Mouse (Mus musculus) neural tube, embryonic 11.5 days (tissue): ENCODE data around the gene Cacna1c. TPM values are rescaled to one million over a fixed set of nuclear protein-coding genes. Genes with fewer than 3 reads are reported as not detected.

ENCODE experiments used
- ATAC-seq: fragments of 200-750 bp; cut with Nextera tagmentation; 2 replicates; pipeline ENCODE4 v1.8.0; 2017; ENCODE audit warnings: moderate number of reproducible peaks, mild to moderate bottlenecking, moderate TSS enrichment, moderate library complexity; ENCODE audit not compliant: insufficient read depth, low FRiP score, low TSS enrichment
- DNase-seq: peaks from one replicate; pipeline ENCODE4 v3.0.0-alpha.2; 2015; ENCODE audit warnings: low spot score
- H3K27ac ChIP-seq: fragments of 300-500 bp; sonication (generic); 2 replicates; pipeline ENCODE4 v1.5.1; 2014; ENCODE audit warnings: low read depth, mild to moderate bottlenecking, low read length
- H3K27me3 ChIP-seq: fragments of 300-500 bp; sonication (generic); 2 replicates; pipeline ENCODE4 v1.6.1; 2014; ENCODE audit warnings: mild to moderate bottlenecking, low read length, mixed read lengths; ENCODE audit not compliant: control insufficient read depth, insufficient read depth
- H3K36me3 ChIP-seq: fragments of 300-500 bp; sonication (generic); 2 replicates; pipeline ENCODE4 v1.6.1; 2014; ENCODE audit warnings: mild to moderate bottlenecking, low read length, moderate library complexity, mixed read lengths; ENCODE audit not compliant: control insufficient read depth, insufficient read depth
- H3K4me1 ChIP-seq: fragments of 300-500 bp; sonication (generic); 2 replicates; pipeline ENCODE4 v1.6.1; 2014; ENCODE audit warnings: low read length, mixed read lengths; ENCODE audit not compliant: control insufficient read depth, insufficient read depth
- H3K4me2 ChIP-seq: fragments of 300-500 bp; sonication (generic); 2 replicates; pipeline ENCODE4 v1.6.1; 2014; ENCODE audit warnings: low read depth, mild to moderate bottlenecking, moderate library complexity
- H3K4me3 ChIP-seq: fragments of 300-500 bp; sonication (generic); 2 replicates; pipeline ENCODE4 v1.5.1; 2014; ENCODE audit warnings: low read depth, low read length
- H3K9ac ChIP-seq: fragments of 300-500 bp; sonication (generic); 2 replicates; pipeline ENCODE4 v1.6.1; 2014; ENCODE audit warnings: mild to moderate bottlenecking, low read length
- H3K9me3 ChIP-seq: fragments of 300-500 bp; sonication (generic); 2 replicates; pipeline ENCODE4 v1.6.1; 2016; ENCODE audit warnings: low read length; ENCODE audit not compliant: control insufficient read depth
- WGBS: fragments of 180-500 bp; shearing (Covaris S2); extraction: QIAGEN DNeasy Blood & Tissue Kit; methylation state at CpG from one replicate; pipeline ENCODE4 v1.1.7; 2014; 5-methylcytosine and 5-hydroxymethylcytosine counted together
- polyA plus RNA-seq: library from polyadenylated mRNA; unstranded; fragments of >200 nt; fragmentation: Nextera tagmentation; extraction: Ambion mirVana; gene quantifications from 2 replicates; pipeline ENCODE4 v1.2.1, GENCODE M21; 2014

Gene Cacna1c
- polyA plus RNA-seq, 1 experiment from 2014 or later: 3.3 TPM

- Histone ChIP-seq H3K4me2 (no peak overlapping the region), H3K4me1 (no peaks in the 10 kb centered on the region), H3K36me3 (no peaks in the 10 kb centered on the region), H3K9me3 (no peaks in the 10 kb centered on the region), H3K9ac (no peak overlapping the region), H3K4me3 (no peak overlapping the region), H3K27ac (no peak overlapping the region), H3K27me3 (no peaks in the 10 kb centered on the region)
- DNase-seq (no peak), ATAC-seq (no peak)
- 66% methylated on average over 1 of the region's 1 CpGs for WGBS
Measured at GRCm38 (mm10) chr6:118884961-118885360, 311.3 kb downstream of the Cacna1c start.

- H3K9ac ChIP-seq: no peak overlapping the region
- DNase-seq: no peak
- H3K4me3 ChIP-seq: no peak overlapping the region
- H3K27ac ChIP-seq: no peak overlapping the region
- no peaks in the 10 kb centered on the region for H3K4me1 ChIP-seq
- no peaks in the 10 kb centered on the region for H3K9me3 ChIP-seq
- ATAC-seq: no peak
- H3K27me3 ChIP-seq: no peaks in the 10 kb centered on the region
- H3K4me2 ChIP-seq: no peak overlapping the region
- H3K36me3 ChIP-seq: no peaks in the 10 kb centered on the region
- 64% methylated on average over 8 of the region's 8 CpGs for WGBS
Measured at GRCm38 (mm10) chr6:118884073-118884551, 312.1 kb downstream of the Cacna1c start.

GRCm38 (mm10) chr6:118876204-118876603 lies 320.0 kb downstream of the Cacna1c start:
- 67% methylated on average over 2 of the region's 2 CpGs for WGBS

GRCm38 (mm10) chr6:118870241-118870841 lies 325.9 kb downstream of the Cacna1c start:
- no peaks in the 10 kb centered on the region for H3K27me3 ChIP-seq
- H3K4me1 ChIP-seq: no peaks in the 10 kb centered on the region
- no peaks in the 10 kb centered on the region for H3K36me3 ChIP-seq
- no peak overlapping the region for H3K4me3 ChIP-seq
- no peak overlapping the region for H3K9ac ChIP-seq
- ATAC-seq: no peak
- H3K9me3 ChIP-seq: no peaks in the 10 kb centered on the region
- H3K27ac ChIP-seq: no peak overlapping the region
- DNase-seq: no peak
- H3K4me2 ChIP-seq: no peak overlapping the region
- 66% methylated on average over 7 of the region's 7 CpGs for WGBS

More at GRCm38 (mm10) chr6:118876204-118876603, 320.0 kb downstream of the Cacna1c start:
- ATAC-seq (no peak), DNase-seq (no peak)
- no peaks in the 10 kb centered on the region for H3K4me1 ChIP-seq
- no peaks in the 10 kb centered on the region for H3K9me3 ChIP-seq
- no peak overlapping the region for H3K4me2 ChIP-seq
- H3K36me3 ChIP-seq: no peaks in the 10 kb centered on the region
- H3K27ac ChIP-seq: no peak overlapping the region
- no peak overlapping the region for H3K9ac ChIP-seq
- no peak overlapping the region for H3K4me3 ChIP-seq
- H3K27me3 ChIP-seq: no peaks in the 10 kb centered on the region

- no peak overlapping the region for H3K4me3 ChIP-seq
- H3K4me1 ChIP-seq: no peaks in the 10 kb centered on the region
- H3K9ac ChIP-seq: no peak overlapping the region
- no peak overlapping the region for H3K4me2 ChIP-seq
- no peak for ATAC-seq
- no peaks in the 10 kb centered on the region for H3K9me3 ChIP-seq
- no peak for DNase-seq
- H3K27me3 ChIP-seq: no peaks in the 10 kb centered on the region
- H3K36me3 ChIP-seq: no peaks in the 10 kb centered on the region
- no peak overlapping the region for H3K27ac ChIP-seq
- WGBS: 88% methylated on average over 7 of the region's 7 CpGs
Measured at GRCm38 (mm10) chr6:118867384-118867783, 328.8 kb downstream of the Cacna1c start.

GRCm38 (mm10) chr6:118866889-118867288 lies 329.3 kb downstream of the Cacna1c start:
- Histone ChIP-seq H3K9ac (no peak overlapping the region), H3K4me1 (no peaks in the 10 kb centered on the region), H3K4me2 (no peak overlapping the region), H3K27me3 (no peaks in the 10 kb centered on the region), H3K27ac (no peak overlapping the region), H3K4me3 (no peak overlapping the region), H3K9me3 (no peaks in the 10 kb centered on the region), H3K36me3 (no peaks in the 10 kb centered on the region)
- WGBS: 65% methylated on average over 3 of the region's 3 CpGs
- DNase-seq: peak; percentile 3
- ATAC-seq: no peak

- Histone ChIP-seq H3K27me3 (no peaks in the 10 kb centered on the region), H3K9ac (no peak overlapping the region), H3K4me1 (no peaks in the 10 kb centered on the region), H3K36me3 (no peaks in the 10 kb centered on the region), H3K4me3 (no peak overlapping the region), H3K9me3 (no peaks in the 10 kb centered on the region), H3K27ac (no peak overlapping the region), H3K4me2 (no peak overlapping the region)
- 84% methylated on average over 5 of the region's 5 CpGs for WGBS
- no peak for DNase-seq
- ATAC-seq: no peak
Measured at GRCm38 (mm10) chr6:118865777-118866380, 330.3 kb downstream of the Cacna1c start.

- no peak overlapping the region for H3K4me3 ChIP-seq
- no peaks in the 10 kb centered on the region for H3K36me3 ChIP-seq
- no peaks in the 10 kb centered on the region for H3K4me1 ChIP-seq
- WGBS: 80% methylated on average over 18 of the region's 18 CpGs
- no peaks in the 10 kb centered on the region for H3K9me3 ChIP-seq
- no peak overlapping the region for H3K27ac ChIP-seq
- DNase-seq: no peak
- no peak for ATAC-seq
- no peaks in the 10 kb centered on the region for H3K27me3 ChIP-seq
- no peak overlapping the region for H3K9ac ChIP-seq
- H3K4me2 ChIP-seq: no peak overlapping the region
Measured at GRCm38 (mm10) chr6:118864696-118865620, 331.3 kb downstream of the Cacna1c start.
